Mouse (Mus musculus) lung, postnatal 36 days (tissue): ENCODE data around the gene Nrp1.

Experiments used
- DNase-seq: peaks from one replicate; pipeline ENCODE4 v3.0.0; 2022; ENCODE audit warnings: mixed read lengths

The Nrp1 gene

DNA sequence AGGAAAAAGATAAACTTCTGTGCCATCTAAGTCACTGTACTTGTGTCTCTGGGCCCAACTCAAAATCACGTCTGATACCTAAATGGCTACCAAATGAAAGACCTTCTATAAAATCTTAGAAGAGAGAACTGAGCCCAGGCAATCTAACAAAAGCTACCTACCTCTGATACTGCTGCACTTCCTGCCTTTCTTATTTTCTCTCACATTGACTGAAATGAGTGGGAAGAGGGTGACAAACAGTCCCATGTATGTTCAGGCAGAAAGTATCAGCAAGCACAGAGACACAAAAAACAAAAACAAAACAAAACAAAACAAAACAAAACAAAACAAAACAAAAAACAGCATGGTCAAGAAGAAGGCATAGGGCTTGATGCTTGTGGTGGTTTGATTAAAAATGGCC is 153.3 kb downstream of the Nrp1 start:
- DNase-seq = no peak

GRCm38 (mm10) chr8:128516846-128517446 is 158.5 kb downstream of the Nrp1 start:
- no peak for DNase-seq

DNA sequence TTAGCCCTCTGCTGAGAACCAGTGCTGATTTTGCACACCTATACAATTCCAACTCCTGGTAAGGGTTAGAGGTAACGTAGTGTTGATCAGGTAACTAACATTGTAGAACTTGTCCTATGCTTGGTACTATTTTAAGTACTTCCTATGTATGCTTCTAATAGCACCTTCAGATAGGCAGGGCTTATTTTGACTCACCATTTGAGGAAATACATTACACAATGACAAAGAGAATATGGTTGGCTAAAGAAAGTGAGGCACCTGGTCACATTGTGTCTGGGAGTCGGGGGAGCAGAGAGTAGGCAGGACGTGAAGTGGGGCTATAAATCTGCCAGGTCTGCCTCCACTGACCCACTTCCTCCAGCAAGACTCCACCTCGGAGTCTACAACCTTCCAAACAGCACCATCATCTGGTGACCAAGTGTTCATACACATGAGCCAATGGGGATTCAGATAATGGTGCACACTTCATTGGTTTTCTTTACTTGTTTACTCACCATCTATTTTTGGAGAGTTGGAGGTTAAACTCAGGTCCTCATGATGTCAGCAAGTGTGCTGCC is 159.2 kb downstream of the Nrp1 start:
- DNase-seq = no peak

GRCm38 (mm10) chr8:128519366-128519765 is 161.0 kb downstream of the Nrp1 start:
- DNase-seq = no peak

DNA sequence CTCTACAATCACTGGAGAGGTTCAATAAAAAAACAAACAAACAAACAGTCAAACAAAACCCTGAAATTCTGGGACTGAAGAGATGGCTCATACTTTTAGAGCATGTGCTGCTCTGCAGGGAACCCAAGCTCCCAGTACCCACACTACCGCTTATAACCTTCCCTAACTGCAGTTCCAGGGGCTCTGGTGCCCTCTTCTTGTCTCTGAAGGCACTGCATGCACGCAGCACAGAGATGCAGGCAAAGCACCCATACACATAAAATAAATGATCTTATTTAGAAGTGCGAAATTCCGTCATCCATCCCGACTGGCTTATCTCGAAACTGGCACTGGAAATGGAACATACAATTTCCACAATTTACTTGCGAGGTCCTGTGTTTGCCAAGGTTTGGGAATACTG is 165.4 kb downstream of the Nrp1 start:
- DNase-seq = peak; percentile 8

- no peak for DNase-seq
Observed at GRCm38 (mm10) chr8:128525912-128526311, 167.5 kb downstream of the Nrp1 start.

DNA sequence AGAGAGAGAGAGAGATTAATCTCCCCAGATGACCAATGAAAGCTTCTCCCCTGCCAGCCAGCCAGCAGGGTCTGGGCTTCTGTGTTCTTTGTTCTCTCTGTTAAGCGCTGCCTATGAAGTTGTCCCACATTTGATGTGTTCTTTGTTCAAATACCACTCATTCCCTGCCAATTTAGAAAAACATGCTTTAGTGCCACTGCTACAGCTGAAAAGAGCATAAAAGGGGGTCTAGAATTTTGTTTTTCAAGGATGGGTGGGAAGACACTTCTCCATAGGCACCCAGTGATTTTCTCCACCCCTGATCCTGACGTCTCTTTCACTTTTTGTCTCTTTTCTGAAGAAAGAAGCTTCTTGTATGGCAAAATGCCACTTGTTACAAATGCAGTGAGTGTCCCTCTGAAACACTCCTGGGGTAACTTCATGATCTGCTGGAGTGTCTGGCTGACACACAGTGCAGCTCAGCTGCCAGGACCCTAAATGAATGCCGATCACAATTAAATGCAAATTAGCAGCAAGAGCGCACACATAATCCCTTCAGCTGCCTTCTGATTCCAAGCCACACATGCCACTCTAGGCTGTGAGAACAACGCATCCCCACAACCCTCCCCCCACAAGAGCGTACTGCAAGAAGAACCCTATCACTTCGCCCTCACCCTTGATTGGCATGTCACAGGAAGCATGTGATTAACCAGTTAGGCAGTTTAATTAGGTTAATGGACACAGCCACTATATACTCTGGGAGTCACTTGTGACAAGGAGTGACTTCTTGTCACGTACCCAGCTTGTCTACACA is 170.4 kb downstream of the Nrp1 start:
- no peak for DNase-seq

DNA sequence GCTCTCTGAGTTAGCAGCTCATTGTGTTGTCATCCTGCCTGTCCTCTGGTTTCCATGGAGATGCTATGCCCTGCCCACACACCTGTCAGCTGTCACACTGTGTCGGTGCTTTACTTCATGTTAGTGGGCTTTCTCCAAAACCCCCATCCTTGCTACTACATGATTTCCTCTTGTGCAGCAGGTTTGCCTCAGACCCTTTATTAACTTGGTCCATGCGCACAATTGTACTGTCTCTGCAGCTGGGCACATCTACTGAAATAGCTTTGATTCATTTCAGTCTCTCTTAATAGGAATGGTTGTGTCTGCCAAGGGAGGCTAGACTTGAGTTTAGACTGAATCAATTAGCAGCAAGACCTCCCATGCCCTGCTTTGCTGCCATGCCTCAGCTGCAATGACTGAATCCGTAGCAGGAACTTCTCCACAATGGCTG is 176.1 kb downstream of the Nrp1 start:
- DNase-seq = no peak

DNA sequence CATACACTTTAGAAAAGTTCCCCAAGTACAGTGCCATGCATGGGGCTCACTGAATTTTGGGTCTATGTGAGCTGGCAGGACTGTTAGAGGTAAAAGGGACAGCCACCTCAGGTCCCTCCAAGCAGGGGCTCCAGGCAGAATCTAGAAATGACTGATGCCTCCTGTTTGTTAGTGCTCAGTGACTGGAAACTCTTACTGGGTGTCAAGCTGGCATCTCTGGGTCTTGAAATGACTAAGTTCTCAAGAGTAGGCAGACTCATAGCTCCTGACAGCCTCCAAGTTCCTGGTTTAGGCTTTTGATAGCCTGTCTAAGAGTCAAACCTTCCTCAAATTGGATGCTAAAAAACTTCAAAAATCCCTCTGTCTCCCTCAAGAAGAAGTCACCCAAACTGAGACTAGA is 177.3 kb downstream of the Nrp1 start:
- DNase-seq = no peak

GRCm38 (mm10) chr8:128538378-128538777 is 180.0 kb downstream of the Nrp1 start:
- DNase-seq = no peak

GRCm38 (mm10) chr8:128541355-128542090 is 183.1 kb downstream of the Nrp1 start:
- no peak for DNase-seq

DNA sequence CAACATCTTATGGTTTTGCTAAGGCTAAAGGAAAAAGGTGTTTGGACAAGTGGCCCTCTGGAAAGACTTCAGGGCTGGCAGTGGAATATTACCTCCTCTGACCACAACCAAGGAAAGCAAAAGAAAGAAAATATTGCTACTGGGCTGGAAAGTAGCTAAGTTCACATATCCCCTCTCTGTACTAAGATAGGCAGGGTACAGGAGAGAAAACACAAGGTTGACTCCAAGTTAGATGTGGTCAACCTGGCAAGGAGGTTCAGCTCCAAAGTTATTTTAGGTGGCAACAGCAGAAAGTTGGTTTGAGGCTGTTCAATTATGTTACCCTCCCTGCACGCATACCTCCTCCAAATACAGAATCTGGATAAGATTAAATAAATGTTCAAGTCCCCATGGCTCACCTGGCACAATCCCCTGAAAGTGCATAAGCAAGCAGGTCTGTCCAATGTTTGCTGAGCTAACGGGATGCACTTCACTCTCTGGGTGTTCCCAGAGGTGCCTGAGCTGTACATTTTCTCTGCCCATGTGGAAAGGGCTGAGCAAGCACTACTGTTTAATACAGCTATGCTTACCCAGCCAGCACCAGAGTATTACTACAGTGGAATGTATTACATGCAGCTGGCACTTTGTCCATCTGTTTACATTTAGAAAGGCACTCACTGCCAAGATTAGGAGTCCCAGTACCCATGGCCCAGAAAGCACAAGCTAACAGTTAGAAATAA is 185.9 kb downstream of the Nrp1 start:
- peak; percentile 9 for DNase-seq

DNA sequence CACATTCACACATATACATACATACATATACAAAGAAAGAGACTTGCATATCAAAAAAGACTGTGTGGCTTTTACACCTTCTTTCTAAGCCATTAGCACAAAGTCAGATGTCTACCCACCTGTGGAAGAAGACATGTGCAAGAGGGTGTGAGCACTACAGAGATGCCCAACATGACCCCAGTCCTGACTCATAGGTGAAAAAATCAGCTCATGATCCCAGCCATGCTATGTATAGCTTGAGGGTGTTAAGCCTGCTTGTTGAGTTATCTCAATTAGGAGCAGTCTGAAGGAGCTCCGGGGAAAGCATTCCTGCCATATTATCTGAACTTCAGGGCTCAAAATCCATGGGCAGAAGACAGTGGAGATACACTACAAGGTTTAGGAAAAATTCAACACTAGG is 187.9 kb downstream of the Nrp1 start:
- no peak for DNase-seq

GRCm38 (mm10) chr8:128547361-128547760 is 189.0 kb downstream of the Nrp1 start:
- no peak for DNase-seq

- no peak for DNase-seq
Observed at GRCm38 (mm10) chr8:128549738-128550137, 191.3 kb downstream of the Nrp1 start.

DNA sequence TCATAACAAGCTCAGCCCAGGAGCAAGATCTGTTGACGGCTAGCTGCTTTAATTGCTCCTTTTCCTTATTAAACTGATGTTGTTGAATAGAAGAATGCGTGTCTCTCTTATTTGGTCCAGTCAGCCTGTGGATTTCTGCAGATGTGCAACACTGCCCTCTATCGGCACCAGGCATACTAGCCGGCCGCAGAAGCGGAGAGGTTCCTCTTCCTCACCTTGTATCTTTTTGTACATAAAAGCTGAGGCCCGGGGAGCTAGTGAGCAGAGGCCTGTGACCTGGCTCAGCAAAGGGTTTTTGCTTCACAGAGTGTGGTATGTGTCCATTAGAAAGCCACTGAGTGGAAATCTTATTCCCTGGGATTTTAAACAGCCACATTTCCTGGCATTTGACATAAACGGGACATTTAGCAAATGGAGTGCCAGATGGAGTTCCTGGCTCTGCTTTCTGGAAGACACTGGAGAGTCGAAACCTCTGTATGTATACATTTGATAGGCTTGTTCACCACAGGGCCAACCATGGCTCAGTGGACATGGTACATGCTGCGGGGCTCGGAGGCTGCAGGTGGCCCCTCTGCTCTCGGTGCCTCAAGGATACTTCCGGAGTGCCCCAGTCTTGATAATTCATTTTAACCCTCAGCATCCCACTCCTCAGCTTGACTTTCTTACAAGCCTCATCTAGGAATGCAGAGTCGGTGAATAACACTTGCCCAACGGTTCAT is 193.2 kb downstream of the Nrp1 start:
- peak; percentile 79 for DNase-seq
